Mouse (Mus musculus) liver, adult 2 months (tissue): ENCODE measurements around the gene Nmt1.

Experiments
- CTCF ChIP-seq: fragments of 200-500 bp; IDR thresholded peaks from 2 replicates; pipeline ENCODE4 v1.5.1; 2011; ENCODE audit warnings: low read depth, low read length, control low read depth
- POLR2A ChIP-seq: fragments of 200-500 bp; IDR thresholded peaks from 2 replicates; pipeline ENCODE4 v1.6.1; 2011; ENCODE audit warnings: low read length, control low read depth; ENCODE audit not compliant: insufficient read depth; ENCODE audit errors: extremely low read depth

- TF ChIP-seq POLR2A (no peak), CTCF (no peak)
These were observed 22.6 kb upstream of the Nmt1 start for GRCm38 (mm10) chr11:103005254-103005981.
